Mouse (Mus musculus): ENCODE measurements around the gene Wnk2. TPM values are rescaled to one million over a fixed set of nuclear protein-coding genes. Genes with fewer than 3 reads are reported as not detected.
A peak's percentile ranks its signal among the peaks of the same experiment; 100 is the strongest.

Wnk2 gene
- 7.8 and 11.4 TPM in 2 replicates for polyA plus RNA-seq (2012; rRNA removed)
- 3.0 and 3.2 TPM in 2 replicates for polyA plus RNA-seq (2014; fragmentation: Nextera tagmentation; extraction: Ambion mirVana)

DNA sequence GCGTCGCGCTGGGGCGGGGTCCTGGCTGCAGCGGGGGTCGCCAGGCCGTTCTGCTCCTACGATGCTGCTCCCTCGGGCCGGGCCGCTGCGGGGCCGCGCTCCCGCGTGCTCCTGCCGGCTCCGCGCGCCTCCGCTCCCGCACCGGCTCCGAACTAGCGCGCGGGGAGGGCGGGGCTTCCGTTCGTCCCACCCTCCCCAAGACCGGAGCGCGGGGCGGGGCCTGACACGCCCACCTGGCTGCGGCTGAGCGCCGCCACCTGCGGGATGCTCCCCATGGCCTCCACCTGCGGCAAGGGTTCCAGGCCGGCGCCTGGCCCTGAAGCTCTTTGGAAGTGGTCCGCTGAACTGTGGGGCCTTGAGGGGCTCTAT lies at the start of gene Wnk2:
Gene Wnk2 (minus strand): TSS at position 157 of the 369 bp plus-strand sequence.
- peak within 1 kb of the TSS; percentile 68 for H3K4me3 ChIP-seq (replicated peaks; ENCODE audit: low read length)
- peak within 1 kb of the TSS; percentile 64 for H3K9ac ChIP-seq (ENCODE audit: low read depth, low read length, severe bottlenecking)
- TF ChIP-seq POLR2A (IDR thresholded peaks at IDR 0.05; ENCODE audit: borderline replicate concordance, extremely low read depth, insufficient read depth, insufficient read length): no peak
- ATAC-seq (ENCODE audit: low FRiP score, low read depth) (peak; percentile 80), DNase-seq (ENCODE audit: low spot score) (peak; percentile 17)
- WGBS: 1% methylated on average over 28 of the region's 43 CpGs
- no peaks in the 10 kb centered on the region for H3K9me3 ChIP-seq (ENCODE audit: control insufficient read depth, low read length)
- H3K36me3 ChIP-seq (ENCODE audit: control insufficient read depth, insufficient read depth, low read length): no peaks in the 10 kb centered on the region
- H3K4me1 ChIP-seq (ENCODE audit: control insufficient read depth, insufficient read depth, low read length): peaks cover 16% of the 10 kb centered on the region
- H3K27me3 ChIP-seq (ENCODE audit: control insufficient read depth, insufficient read depth, low read length): peaks cover 42% of the 10 kb centered on the region
- 0 out of 2 replicates have a peak within 1 kb of the TSS, but pooled peaks have one; percentile 9 for H3K27ac ChIP-seq (replicated peaks; ENCODE audit: low read depth, low read length)
- H3K4me2 ChIP-seq (replicated peaks; ENCODE audit: low read depth, low read length, severe bottlenecking): peak within 1 kb of the TSS; percentile 99

DNA sequence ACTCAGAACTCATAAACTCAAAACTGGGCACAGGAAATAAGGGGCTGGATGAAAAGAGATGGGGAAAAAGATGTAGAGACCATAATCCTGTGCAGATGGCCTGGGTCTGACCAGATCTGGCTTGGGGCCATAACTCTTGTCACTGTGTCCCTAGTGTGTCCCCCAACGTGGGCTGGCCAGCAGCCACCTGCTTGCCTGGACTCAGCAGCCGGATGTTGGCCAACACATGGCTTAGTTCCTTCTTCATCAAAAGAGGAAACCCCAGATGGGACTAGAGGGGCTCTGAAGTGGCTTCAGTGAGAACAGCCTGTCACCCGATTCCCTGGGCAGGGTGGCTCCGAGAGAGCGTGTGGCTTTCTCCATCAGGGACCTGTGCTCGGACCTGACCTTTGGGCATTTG lies 49.0 kb upstream of the Wnk2 start:
- no peaks in the 10 kb centered on the region for H3K4me1 ChIP-seq (ENCODE audit: control insufficient read depth, insufficient read depth, low read length)
- H3K9ac ChIP-seq (ENCODE audit: low read depth, low read length, severe bottlenecking): no peak overlapping the region
- no peaks in the 10 kb centered on the region for H3K9me3 ChIP-seq (ENCODE audit: control insufficient read depth, low read length)
- no peak overlapping the region for H3K4me3 ChIP-seq (replicated peaks; ENCODE audit: low read length)
- no peak for ATAC-seq (ENCODE audit: low FRiP score, low read depth)
- H3K27ac ChIP-seq (replicated peaks; ENCODE audit: low read depth, low read length): no peak overlapping the region
- DNase-seq (ENCODE audit: low spot score): no peak
- no peak overlapping the region for H3K4me2 ChIP-seq (replicated peaks; ENCODE audit: low read depth, low read length, severe bottlenecking)
- peaks cover 13% of the 10 kb centered on the region for H3K36me3 ChIP-seq (ENCODE audit: control insufficient read depth, insufficient read depth, low read length)
- WGBS: 74% methylated on average over 6 of the region's 6 CpGs
- H3K27me3 ChIP-seq (ENCODE audit: control insufficient read depth, insufficient read depth, low read length): no peaks in the 10 kb centered on the region
- TF ChIP-seq POLR2A (IDR thresholded peaks at IDR 0.05; ENCODE audit: borderline replicate concordance, extremely low read depth, insufficient read depth, insufficient read length): no peak

- no peak for ATAC-seq (ENCODE audit: low FRiP score, low read depth)
- no peak for DNase-seq (ENCODE audit: low spot score)
- peaks cover 13% of the 10 kb centered on the region for H3K36me3 ChIP-seq (ENCODE audit: control insufficient read depth, insufficient read depth, low read length)
- H3K27me3 ChIP-seq (ENCODE audit: control insufficient read depth, insufficient read depth, low read length): no peaks in the 10 kb centered on the region
- no peak overlapping the region for H3K27ac ChIP-seq (replicated peaks; ENCODE audit: low read depth, low read length)
- WGBS: 76% methylated on average over 5 of the region's 5 CpGs
- no peak overlapping the region for H3K4me2 ChIP-seq (replicated peaks; ENCODE audit: low read depth, low read length, severe bottlenecking)
- no peak overlapping the region for H3K4me3 ChIP-seq (replicated peaks; ENCODE audit: low read length)
- no peak for TF ChIP-seq POLR2A (IDR thresholded peaks at IDR 0.05; ENCODE audit: borderline replicate concordance, extremely low read depth, insufficient read depth, insufficient read length)
- no peaks in the 10 kb centered on the region for H3K9me3 ChIP-seq (ENCODE audit: control insufficient read depth, low read length)
- H3K9ac ChIP-seq (ENCODE audit: low read depth, low read length, severe bottlenecking): no peak overlapping the region
- H3K4me1 ChIP-seq (ENCODE audit: control insufficient read depth, insufficient read depth, low read length): peaks cover 2% of the 10 kb centered on the region; the same call in 1 of the 2 replicates
These were observed 48.4 kb upstream of the Wnk2 start for GRCm38 (mm10) chr13:49196211-49196610.

DNA sequence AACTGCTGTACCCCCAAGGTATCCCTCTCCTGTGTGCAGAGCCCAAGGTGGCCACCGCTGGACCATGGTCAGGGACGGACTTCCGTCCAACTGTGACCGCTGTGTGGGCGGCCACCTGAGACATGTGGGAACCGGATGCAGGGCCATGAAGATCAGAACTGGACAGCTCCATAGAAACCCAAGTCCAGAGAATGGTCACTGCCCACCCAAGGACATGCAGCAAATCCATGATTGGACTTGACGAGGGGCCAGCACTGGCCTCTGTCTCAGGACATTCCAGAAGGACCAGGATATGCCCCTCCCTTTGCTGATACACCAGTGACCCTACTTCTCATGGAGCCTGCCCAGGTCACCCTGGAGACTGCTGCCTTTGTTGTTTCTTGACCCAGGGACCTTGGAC lies 47.8 kb upstream of the Wnk2 start:
- Histone ChIP-seq H3K4me1 (ENCODE audit: control insufficient read depth, insufficient read depth, low read length) (peaks cover 7% of the 10 kb centered on the region; the same call in 1 of the 2 replicates), H3K27ac (replicated peaks; ENCODE audit: low read depth, low read length) (no peak overlapping the region), H3K9me3 (ENCODE audit: control insufficient read depth, low read length) (no peaks in the 10 kb centered on the region), H3K4me3 (replicated peaks; ENCODE audit: low read length) (no peak overlapping the region), H3K36me3 (ENCODE audit: control insufficient read depth, insufficient read depth, low read length) (peaks cover 13% of the 10 kb centered on the region), H3K4me2 (replicated peaks; ENCODE audit: low read depth, low read length, severe bottlenecking) (no peak overlapping the region), H3K9ac (ENCODE audit: low read depth, low read length, severe bottlenecking) (no peak overlapping the region), H3K27me3 (ENCODE audit: control insufficient read depth, insufficient read depth, low read length) (no peaks in the 10 kb centered on the region)
- ATAC-seq (ENCODE audit: low FRiP score, low read depth): no peak
- 91% methylated on average over 7 of the region's 7 CpGs for WGBS
- DNase-seq (ENCODE audit: low spot score): no peak
- no peak for TF ChIP-seq POLR2A (IDR thresholded peaks at IDR 0.05; ENCODE audit: borderline replicate concordance, extremely low read depth, insufficient read depth, insufficient read length)

DNA sequence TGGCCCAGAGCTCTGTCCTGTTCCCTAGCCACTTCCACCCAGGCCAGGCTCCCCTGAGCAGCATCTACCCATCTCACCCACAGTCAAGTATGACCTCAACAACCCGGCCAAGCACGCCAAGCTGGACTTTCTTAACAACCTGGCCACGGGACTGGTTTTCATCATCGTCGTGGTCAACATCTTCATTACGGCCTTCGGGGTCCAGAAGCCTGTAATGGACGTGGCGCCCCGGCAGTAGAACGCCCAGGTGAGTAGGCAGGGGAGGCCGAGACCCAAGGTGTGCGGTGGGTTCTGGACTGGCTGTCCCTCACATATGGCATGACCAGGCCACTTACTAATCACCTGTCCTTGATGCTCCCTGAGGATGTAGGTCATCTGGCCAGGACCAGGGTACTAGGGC lies 47.0 kb upstream of the Wnk2 start:
- Histone ChIP-seq H3K4me2 (replicated peaks; ENCODE audit: low read depth, low read length, severe bottlenecking) (no peak overlapping the region), H3K4me3 (replicated peaks; ENCODE audit: low read length) (no peak overlapping the region), H3K4me1 (ENCODE audit: control insufficient read depth, insufficient read depth, low read length) (peaks cover 8% of the 10 kb centered on the region; the same call in 1 of the 2 replicates), H3K27ac (replicated peaks; ENCODE audit: low read depth, low read length) (no peak overlapping the region), H3K9me3 (ENCODE audit: control insufficient read depth, low read length) (no peaks in the 10 kb centered on the region), H3K27me3 (ENCODE audit: control insufficient read depth, insufficient read depth, low read length) (no peaks in the 10 kb centered on the region), H3K9ac (ENCODE audit: low read depth, low read length, severe bottlenecking) (no peak overlapping the region), H3K36me3 (ENCODE audit: control insufficient read depth, insufficient read depth, low read length) (peaks cover 13% of the 10 kb centered on the region)
- no peak for TF ChIP-seq POLR2A (IDR thresholded peaks at IDR 0.05; ENCODE audit: borderline replicate concordance, extremely low read depth, insufficient read depth, insufficient read length)
- ATAC-seq (ENCODE audit: low FRiP score, low read depth) (no peak), DNase-seq (ENCODE audit: low spot score) (no peak)
- 90% methylated on average over 13 of the region's 13 CpGs for WGBS

Data from limb, embryonic 14.5 days (tissue).